Mouse (Mus musculus) CH12.LX (cell line): Measurements from ENCODE around the gene Tada2b. TPM values are rescaled to one million over a fixed set of nuclear protein-coding genes. Genes with fewer than 3 reads are reported as not detected.

Experiments
- DNase-seq: peaks from one replicate; pipeline ENCODE4 v3.0.0-alpha.2; 2013; ENCODE audit errors: extremely low read depth
- H3K27ac ChIP-seq: 2 replicates; pipeline ENCODE4 v1.5.1; 2012; ENCODE audit warnings: low read depth, mild to moderate bottlenecking, control low read depth, moderate library complexity; ENCODE audit not compliant: insufficient read depth
- H3K27me3 ChIP-seq: replicated peaks from 2 replicates; pipeline ENCODE3; 2012; ENCODE audit warnings: inconsistent platforms
- H3K36me3 ChIP-seq, 2 experiments: replicated peaks in 1 of 2; 2 replicates each; pipeline versions ENCODE3 to v1.6.1; 2012; ENCODE audit warnings: inconsistent platforms in 1 of 2, low read length in 1 of 2, mild to moderate bottlenecking in 1 of 2, mixed read lengths in 1 of 2, moderate library complexity in 1 of 2; ENCODE audit not compliant: control insufficient read depth in 1 of 2, insufficient read depth in 1 of 2
- H3K4me1 ChIP-seq, 2 experiments: 2 replicates each; pipeline ENCODE4 v1.6.1; 2012; ENCODE audit warnings: inconsistent platforms in 1 of 2, moderate library complexity in 1 of 2; ENCODE audit not compliant: insufficient read depth in 2 of 2, control insufficient read depth in 1 of 2
- H3K4me2 ChIP-seq: 2 replicates; pipeline ENCODE4 v1.6.1; 2012; ENCODE audit warnings: low read depth, mild to moderate bottlenecking, control low read depth; ENCODE audit not compliant: poor library complexity, insufficient read depth, severe bottlenecking
- H3K4me3 ChIP-seq, 3 experiments: fragments of 150-350 bp in 1 of 3; sonication (generic) in 1 of 3; replicated peaks in 1 of 3; 2 replicates each; pipeline versions ENCODE3 to v1.5.1; 2011 to 2012; ENCODE audit warnings: low read depth in 2 of 3, low read length in 2 of 3, mild to moderate bottlenecking in 2 of 3, moderate library complexity in 2 of 3, control low read depth in 1 of 3, improper control_type of control experiment in 1 of 3, inconsistent platforms in 1 of 3, mixed read lengths in 1 of 3; ENCODE audit not compliant: poor library complexity in 1 of 3
- H3K79me2 ChIP-seq: replicated peaks from 2 replicates; pipeline ENCODE4 v1.6.1; 2012; ENCODE audit warnings: mild to moderate bottlenecking, moderate library complexity; ENCODE audit not compliant: control insufficient read depth, poor library complexity, insufficient read depth, severe bottlenecking; ENCODE audit errors: extremely low read depth
- H3K9ac ChIP-seq: 2 replicates; pipeline ENCODE4 v1.6.1; 2012; ENCODE audit warnings: low read depth, mild to moderate bottlenecking, control low read depth, moderate library complexity; ENCODE audit not compliant: insufficient read depth
- H3K9me3 ChIP-seq: replicated peaks from 2 replicates; pipeline ENCODE3; 2012; ENCODE audit warnings: low read length, inconsistent platforms, mixed read lengths
- BHLHE40 ChIP-seq: IDR thresholded peaks from 2 replicates; pipeline ENCODE4 v1.6.1; 2011; ENCODE audit warnings: mild to moderate bottlenecking, low read depth, low read length, improper control_type of control experiment
- ELF1 ChIP-seq: IDR thresholded peaks from 2 replicates; pipeline ENCODE4 v1.6.1; 2014; ENCODE audit warnings: low read depth, mild to moderate bottlenecking, inconsistent platforms, low read length, improper control_type of control experiment
- EP300 ChIP-seq: IDR thresholded peaks from 2 replicates; pipeline ENCODE4 v1.6.1; 2011; ENCODE audit warnings: low read length, improper control_type of control experiment
- ETS1 ChIP-seq: conservative IDR thresholded peaks from 2 replicates; pipeline ENCODE4 v1.6.1; 2012; ENCODE audit warnings: low read depth, mild to moderate bottlenecking, inconsistent platforms, low read length, improper control_type of control experiment, moderate library complexity
- JUN ChIP-seq: IDR thresholded peaks from 2 replicates; pipeline ENCODE4 v1.6.1; 2011; ENCODE audit warnings: low read depth, mild to moderate bottlenecking, low read length, improper control_type of control experiment, moderate library complexity; ENCODE audit not compliant: insufficient read depth
- KAT2A ChIP-seq: IDR thresholded peaks from 2 replicates; pipeline ENCODE4 v1.6.1; 2012; ENCODE audit warnings: low read length, improper control_type of control experiment, inconsistent platforms; ENCODE audit not compliant: insufficient replicate concordance
- MEF2A ChIP-seq: IDR thresholded peaks from 2 replicates; pipeline ENCODE4 v1.6.1; 2014; ENCODE audit warnings: low read depth, mild to moderate bottlenecking, inconsistent platforms, low read length, improper control_type of control experiment, borderline replicate concordance
- MXI1 ChIP-seq: IDR thresholded peaks from 2 replicates; pipeline ENCODE4 v1.6.1; 2011; ENCODE audit warnings: mild to moderate bottlenecking, low read depth, low read length, improper control_type of control experiment
- MYC ChIP-seq: IDR thresholded peaks from 2 replicates; pipeline ENCODE4 v1.6.1; 2011; ENCODE audit warnings: low read depth, mild to moderate bottlenecking, improper control_type of control experiment, low read length
- NELFE ChIP-seq: IDR thresholded peaks from 2 replicates; pipeline ENCODE4 v1.6.1; 2011; ENCODE audit warnings: low read depth, low read length, improper control_type of control experiment
- NRF1 ChIP-seq: IDR thresholded peaks from 2 replicates; pipeline ENCODE4 v1.6.1; 2014; ENCODE audit warnings: low read depth, mild to moderate bottlenecking, inconsistent platforms, low read length, improper control_type of control experiment, moderate library complexity
- PAX5 ChIP-seq: IDR thresholded peaks from 2 replicates; pipeline ENCODE4 v1.6.1; 2012; ENCODE audit warnings: low read length, inconsistent platforms, mixed read lengths
- RAD21 ChIP-seq: IDR thresholded peaks from 2 replicates; pipeline ENCODE4 v1.6.1; 2011; ENCODE audit warnings: low read depth, mild to moderate bottlenecking, low read length, improper control_type of control experiment, moderate library complexity
- UBTF ChIP-seq: IDR thresholded peaks from 2 replicates; pipeline ENCODE4 v1.6.1; 2012; ENCODE audit warnings: low read depth, mild to moderate bottlenecking, inconsistent platforms, low read length, improper control_type of control experiment, moderate library complexity
- USF1 ChIP-seq: IDR thresholded peaks from 2 replicates; pipeline ENCODE4 v1.6.1; 2014; ENCODE audit warnings: low read depth, mild to moderate bottlenecking, inconsistent platforms, low read length, improper control_type of control experiment
- ZC3H11A ChIP-seq: IDR thresholded peaks from 2 replicates; pipeline ENCODE4 v1.6.1; 2012; ENCODE audit warnings: low read depth, mild to moderate bottlenecking, inconsistent platforms, low read length, improper control_type of control experiment
- ZKSCAN1 ChIP-seq: IDR thresholded peaks from 2 replicates; pipeline ENCODE4 v1.6.1; 2012; ENCODE audit warnings: low read depth, inconsistent platforms, low read length, improper control_type of control experiment, borderline replicate concordance
- ZNF384 ChIP-seq: IDR thresholded peaks from 2 replicates; pipeline ENCODE4 v1.6.1; 2012; ENCODE audit warnings: low read depth, low read length, improper control_type of control experiment, inconsistent platforms
- dilution Hi-C: fragments of 300-500 bp; cut with MboI; formaldehyde crosslinking; loops from 2 replicates; pipeline ENCODE4 v1.14.3; 2020; ENCODE audit warnings: low sequenced_read_pairs; ENCODE audit not compliant: extremely low pct_unique_long_range_greater_than_20kb, extremely low pct_ligation_motif_present
- in situ Hi-C: fragments of 300-500 bp; cut with MboI; formaldehyde crosslinking; loops from 3 replicates; pipeline ENCODE4 v1.14.3; 2019; ENCODE audit warnings: low sequenced_read_pairs, low pct_ligation_motif_present, low pct_unique_long_range_greater_than_20kb, mixed read lengths
- polyA plus RNA-seq: library from polyadenylated mRNA; unstranded; fragments of >175 nt; gene quantifications from 2 replicates; pipeline ENCODE4 v1.2.1, GENCODE M21; 2012; ENCODE audit warnings: low read depth; ENCODE audit not compliant: insufficient read length
- total RNA-seq, 2 experiments: library from RNA; depleted of rRNA; stranded (reverse); fragments of 300-350 nt in 1 of 2; fragments of >200 nt in 1 of 2; gene quantifications; 2 replicates each; pipeline ENCODE4 v1.2.3; 2012 to 2014

Gene Tada2b
- total and polyA plus RNA-seq, 3 experiments = 3.0 to 12.5 (median 4.8) TPM

GRCm38 (mm10) chr5:36434398-36434967 is 49.6 kb downstream of the Tada2b start:
- no peak overlapping the region for H3K27ac ChIP-seq
- H3K4me1 ChIP-seq = peaks cover 0 to 7% of the 10 kb centered on the region in 2 experiments; a peak in 1 of 4 replicates
- in situ Hi-C loops (no loop called here), dilution Hi-C loops (no loop called here)
- no peak overlapping the region for H3K4me2 ChIP-seq
- H3K9me3 ChIP-seq = peaks cover 6% of the 10 kb centered on the region
- DNase-seq = no peak
- H3K9ac ChIP-seq = no peak overlapping the region
- peaks cover 90% of the 10 kb centered on the region for H3K27me3 ChIP-seq
- H3K4me3 ChIP-seq = no peak overlapping the region
- H3K79me2 ChIP-seq = no peaks in the 10 kb centered on the region
- no peaks in the 10 kb centered on the region for H3K36me3 ChIP-seq
- TF ChIP-seq ETS1 (no peak), ZC3H11A (no peak), EP300 (no peak), MEF2A (no peak), RAD21 (no peak)

DNA sequence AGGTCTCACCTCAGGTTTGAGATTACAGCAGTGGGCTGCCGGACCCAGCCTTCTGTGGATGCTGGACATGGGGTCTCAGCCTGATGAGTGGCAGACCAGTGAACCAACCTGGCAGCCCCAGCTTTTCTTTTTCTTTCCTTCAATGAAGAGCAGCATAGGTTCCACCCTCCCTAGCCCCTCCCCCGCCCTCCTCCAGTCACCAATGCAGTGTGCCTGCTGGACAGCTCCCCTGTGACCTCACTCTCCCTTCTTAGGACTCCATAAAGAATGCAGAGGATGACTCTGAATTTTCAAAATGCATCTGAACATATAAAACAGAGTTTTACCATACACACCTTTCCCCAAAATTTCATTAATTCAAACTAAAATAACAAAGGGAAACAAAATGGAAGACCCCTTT is 52.4 kb downstream of the Tada2b start:
- H3K27me3 ChIP-seq = peaks cover 89% of the 10 kb centered on the region

DNA sequence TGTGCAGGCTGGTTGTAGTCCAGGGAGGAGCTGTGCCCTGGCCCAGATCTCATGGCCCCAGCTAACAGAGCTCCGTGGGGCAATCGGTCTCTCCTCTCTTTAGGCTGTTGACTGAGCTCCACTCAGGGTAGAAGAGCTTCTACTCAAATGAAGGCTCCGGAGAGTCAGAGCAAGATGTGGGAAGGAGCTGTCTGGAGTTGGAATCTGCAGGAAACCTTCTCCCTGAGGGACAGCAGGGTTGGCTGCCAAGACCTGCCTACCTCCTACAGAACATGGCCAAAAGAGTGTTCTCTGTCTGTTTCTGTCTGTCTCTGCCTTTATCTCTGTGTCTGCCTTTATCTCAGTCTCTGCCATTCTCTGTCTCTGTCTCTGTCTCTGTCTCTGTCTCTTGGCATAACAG is 54.5 kb downstream of the Tada2b start:
- DNase-seq = no peak
- H3K36me3 ChIP-seq = no peaks in the 10 kb centered on the region
- dilution Hi-C loops (no loop called here), in situ Hi-C loops (no loop called here)
- no peak overlapping the region for H3K4me3 ChIP-seq
- TF ChIP-seq ETS1 (no peak), NRF1 (no peak), UBTF (no peak), BHLHE40 (no peak), ELF1 (no peak), NELFE (no peak), ZNF384 (no peak), MYC (no peak), PAX5 (no peak), KAT2A (no peak), JUN (no peak), ZC3H11A (no peak), ZKSCAN1 (no peak), USF1 (no peak), EP300 (no peak)
- no peak overlapping the region for H3K9ac ChIP-seq
- no peaks in the 10 kb centered on the region for H3K79me2 ChIP-seq
- H3K9me3 ChIP-seq = no peaks in the 10 kb centered on the region
- peaks cover 0 to 5% of the 10 kb centered on the region in 2 experiments; a peak in 1 of 4 replicates for H3K4me1 ChIP-seq
- H3K27ac ChIP-seq = no peak overlapping the region
- peaks cover 90% of the 10 kb centered on the region for H3K27me3 ChIP-seq
- H3K4me2 ChIP-seq = no peak overlapping the region

More for the DNA sequence above, 52.4 kb downstream of the Tada2b start:
- dilution Hi-C loops = no loop called here
- no peak for TF ChIP-seq MEF2A
- no peak for TF ChIP-seq NELFE
- TF ChIP-seq ELF1 = no peak
- no peak for TF ChIP-seq ZKSCAN1
- TF ChIP-seq MXI1 = no peak
- Histone ChIP-seq H3K36me3 (no peaks in the 10 kb centered on the region), H3K9ac (no peak overlapping the region), H3K79me2 (no peaks in the 10 kb centered on the region), H3K4me2 (no peak overlapping the region), H3K27ac (no peak overlapping the region), H3K4me3 (no peak overlapping the region), H3K4me1 (peaks cover 0 to 7% of the 10 kb centered on the region in 2 experiments; a peak in 1 of 4 replicates), H3K9me3 (no peaks in the 10 kb centered on the region)
- in situ Hi-C loops = no loop called here
- DNase-seq = no peak
